Mouse (Mus musculus): Measurements from ENCODE around the gene Gmeb1. TPM values are rescaled to one million over a fixed set of nuclear protein-coding genes. Genes with fewer than 3 reads are reported as not detected.

The Gmeb1 gene
- polyA plus RNA-seq, 1 experiment from 2014 or later = 23.3 TPM

DNA sequence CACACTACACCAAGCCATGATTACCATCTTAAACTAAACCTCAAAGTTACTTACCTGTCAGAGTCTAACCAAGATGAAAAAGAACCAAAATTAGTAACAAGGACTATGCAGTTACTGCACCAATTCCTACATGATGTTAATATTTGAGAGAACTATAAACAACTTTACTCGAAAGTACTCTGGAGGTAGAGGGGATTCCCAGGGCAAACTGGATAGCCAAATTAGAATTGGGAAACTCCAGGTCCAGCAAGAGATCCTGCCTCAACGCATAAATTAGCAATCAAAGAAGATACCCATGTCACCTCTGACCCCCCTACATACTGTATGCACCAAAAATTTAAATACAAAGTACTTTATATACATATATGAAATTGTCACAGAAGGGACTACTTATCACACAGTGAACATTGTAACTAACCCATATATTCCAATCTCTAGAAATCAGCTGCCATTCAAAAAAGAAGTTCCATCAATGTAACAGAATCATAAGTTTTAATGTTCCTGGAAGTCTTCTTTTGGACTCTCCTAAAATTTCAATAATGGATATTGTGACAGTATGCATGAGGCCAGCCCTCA lies 73.5 kb downstream of the Gmeb1 start:
- no peak overlapping the region for H3K9ac ChIP-seq
- H3K4me3 ChIP-seq = no peak overlapping the region
- H3K9me3 ChIP-seq (replicated peaks) = no peaks in the 10 kb centered on the region
- WGBS = 90% methylated on average over 2 of the region's 2 CpGs
- H3K27me3 ChIP-seq = no peaks in the 10 kb centered on the region
- no peak overlapping the region for H3K27ac ChIP-seq
- H3K4me1 ChIP-seq (replicated peaks) = no peaks in the 10 kb centered on the region
- H3K4me2 ChIP-seq = no peak overlapping the region
- ATAC-seq (replicated peaks; ENCODE audit: insufficient number of reproducible peaks, insufficient read depth, low FRiP score, low read depth) = no peak
- peaks cover 37% of the 10 kb centered on the region for H3K36me3 ChIP-seq

DNA sequence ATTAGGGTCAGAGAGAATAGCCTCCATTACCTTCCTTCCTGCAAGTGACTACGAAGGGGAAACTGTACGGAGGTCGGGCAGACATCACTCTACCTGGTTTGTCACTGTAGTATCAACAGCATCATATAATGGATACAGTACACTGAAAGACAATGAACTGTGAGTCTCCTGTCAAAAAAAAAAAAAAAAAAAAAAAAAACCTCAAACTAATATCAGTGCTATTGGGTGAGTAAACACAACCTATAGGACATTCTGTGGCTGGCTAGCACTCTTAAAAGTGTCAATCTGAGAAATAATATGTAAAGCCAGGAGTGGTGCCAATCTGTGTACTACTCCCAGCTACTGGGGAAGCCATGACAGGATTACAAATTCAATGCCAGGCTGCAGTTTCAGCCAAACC lies 78.2 kb downstream of the Gmeb1 start:
- Histone ChIP-seq H3K4me3 (no peak overlapping the region), H3K9me3 (replicated peaks) (no peaks in the 10 kb centered on the region), H3K9ac (no peak overlapping the region), H3K27ac (no peak overlapping the region), H3K4me1 (replicated peaks) (no peaks in the 10 kb centered on the region), H3K36me3 (peaks cover 31% of the 10 kb centered on the region), H3K27me3 (no peaks in the 10 kb centered on the region), H3K4me2 (no peak overlapping the region)
- 85% methylated on average over 3 of the region's 3 CpGs for WGBS
- no peak for ATAC-seq (replicated peaks; ENCODE audit: insufficient number of reproducible peaks, insufficient read depth, low FRiP score, low read depth)

DNA sequence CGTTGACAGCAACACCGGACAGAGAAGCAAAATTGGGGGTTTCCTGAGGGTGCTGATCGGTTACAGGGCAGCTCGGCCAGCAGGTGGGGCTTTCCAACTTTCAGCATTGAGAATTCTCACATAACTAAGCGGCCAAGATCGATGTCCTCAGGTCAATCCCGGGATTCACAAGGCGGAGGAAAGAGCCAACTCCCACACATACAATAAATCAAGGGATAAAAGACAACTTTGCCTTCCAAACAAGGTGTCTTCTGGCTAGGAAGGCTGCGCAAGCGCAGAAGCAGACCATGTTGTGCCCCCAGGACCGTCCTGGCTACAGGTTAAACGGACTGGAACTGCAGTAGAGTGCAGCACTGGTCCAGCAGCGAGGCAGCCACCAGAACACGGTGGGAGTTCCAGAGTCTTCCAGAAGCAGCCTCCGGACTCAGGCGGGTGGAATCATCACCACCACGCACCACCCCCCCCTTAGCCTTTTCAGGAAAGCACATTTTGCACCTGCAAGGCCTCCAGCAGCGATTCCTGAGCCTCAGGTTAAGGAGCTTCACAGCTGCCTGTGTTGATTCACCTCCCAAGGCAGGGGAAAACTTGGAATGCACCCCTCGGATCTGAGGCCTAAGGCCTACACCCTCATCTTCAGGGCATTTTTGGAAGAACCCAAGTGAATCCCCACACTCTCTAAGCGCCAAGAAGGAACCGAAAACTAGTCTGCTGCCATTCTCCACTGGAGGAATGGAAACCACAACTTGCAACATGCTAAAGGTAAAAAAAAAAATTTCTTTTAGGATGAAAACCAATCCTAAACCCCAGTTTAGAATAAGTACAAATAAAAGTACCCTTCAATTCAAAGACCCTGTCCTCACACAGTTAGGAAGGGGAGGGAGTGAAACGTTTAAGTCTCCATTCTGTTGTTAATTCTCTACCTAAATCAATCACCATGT lies 79.4 kb downstream of the Gmeb1 start:
- Histone ChIP-seq H3K9me3 (replicated peaks) (no peaks in the 10 kb centered on the region), H3K36me3 (peaks cover 27% of the 10 kb centered on the region), H3K4me2 (no peak overlapping the region), H3K27ac (no peak overlapping the region), H3K4me1 (replicated peaks) (no peaks in the 10 kb centered on the region), H3K4me3 (no peak overlapping the region), H3K27me3 (no peaks in the 10 kb centered on the region), H3K9ac (no peak overlapping the region)
- no peak for ATAC-seq (replicated peaks; ENCODE audit: insufficient number of reproducible peaks, insufficient read depth, low FRiP score, low read depth)
- WGBS = 65% methylated on average over 22 of the region's 22 CpGs

DNA sequence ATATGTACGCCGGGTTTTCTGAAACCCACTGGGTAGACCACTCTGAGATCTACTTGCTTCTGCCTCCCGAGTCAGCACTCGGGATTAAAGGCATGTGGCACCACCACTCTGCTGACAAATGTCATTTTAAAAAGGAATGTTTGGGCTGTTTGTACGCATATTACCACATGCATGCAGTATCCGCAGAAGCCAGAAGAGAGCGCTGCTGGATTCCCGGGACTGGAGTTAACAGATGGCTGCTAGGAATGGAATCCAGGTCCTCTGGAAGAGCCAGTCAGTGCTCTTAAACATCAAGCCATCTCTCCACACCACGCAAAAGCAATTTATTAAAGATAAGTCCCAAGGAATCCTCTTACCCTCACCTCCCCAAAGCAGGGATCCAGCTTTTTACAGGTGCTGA lies 80.7 kb downstream of the Gmeb1 start:
- ATAC-seq (replicated peaks; ENCODE audit: insufficient number of reproducible peaks, insufficient read depth, low FRiP score, low read depth) = no peak
- Histone ChIP-seq H3K9ac (no peak overlapping the region), H3K27ac (no peak overlapping the region), H3K4me3 (no peak overlapping the region), H3K27me3 (no peaks in the 10 kb centered on the region), H3K4me2 (no peak overlapping the region), H3K36me3 (peaks cover 24% of the 10 kb centered on the region), H3K9me3 (replicated peaks) (no peaks in the 10 kb centered on the region), H3K4me1 (replicated peaks) (no peaks in the 10 kb centered on the region)
- WGBS = 73% methylated on average over 9 of the region's 9 CpGs

DNA sequence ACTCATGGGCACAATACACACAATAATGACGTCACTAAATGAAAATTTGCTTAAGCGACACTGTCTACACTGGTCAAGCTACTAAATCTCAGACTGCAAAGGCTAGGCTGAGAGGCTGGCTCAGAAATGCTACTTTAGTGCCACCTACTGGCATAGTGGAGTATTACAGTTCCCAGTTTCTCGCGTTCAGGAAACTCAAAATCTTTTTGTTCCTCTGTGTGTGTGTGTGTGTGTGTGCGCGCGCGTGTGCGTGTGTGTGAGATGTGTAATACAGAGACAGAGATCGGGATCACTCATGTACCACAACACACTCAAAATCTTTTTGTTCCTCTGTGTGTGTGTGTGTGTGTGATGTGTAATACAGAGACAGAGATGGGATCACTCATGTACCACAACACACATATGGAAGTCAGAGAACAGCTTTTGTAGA lies 82.8 kb downstream of the Gmeb1 start:
- 9% methylated on average over 10 of the region's 10 CpGs for WGBS
- no peak for ATAC-seq (replicated peaks; ENCODE audit: insufficient number of reproducible peaks, insufficient read depth, low FRiP score, low read depth)
- H3K27me3 ChIP-seq = no peaks in the 10 kb centered on the region
- H3K9ac ChIP-seq = no peak overlapping the region
- H3K9me3 ChIP-seq (replicated peaks) = no peaks in the 10 kb centered on the region
- no peak overlapping the region for H3K4me2 ChIP-seq
- no peaks in the 10 kb centered on the region for H3K4me1 ChIP-seq (replicated peaks)
- no peak overlapping the region for H3K27ac ChIP-seq
- H3K4me3 ChIP-seq = no peak overlapping the region
- H3K36me3 ChIP-seq = peaks cover 6% of the 10 kb centered on the region; the same call in 1 of the 2 replicates

DNA sequence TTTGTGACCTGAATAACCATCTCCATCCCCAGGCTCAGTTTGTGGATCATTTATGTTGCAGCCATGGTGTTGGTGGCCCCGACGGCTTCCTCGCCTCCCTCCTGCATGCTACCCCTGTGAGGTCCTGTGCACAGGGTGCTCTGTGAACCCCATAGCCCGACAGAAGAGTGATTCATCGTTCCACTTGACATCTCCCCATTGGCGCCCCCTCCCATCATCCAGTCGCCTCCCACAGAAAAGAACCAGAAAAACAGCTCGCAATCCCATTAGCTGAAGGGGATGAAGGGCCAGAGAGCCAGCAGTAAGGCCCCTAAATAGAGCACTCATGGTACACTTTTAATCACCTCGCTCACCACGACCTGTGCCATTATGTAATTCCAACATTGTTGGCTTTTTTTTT lies 84.9 kb downstream of the Gmeb1 start:
- Histone ChIP-seq H3K36me3 (no peaks in the 10 kb centered on the region; the same call in 1 of the 2 replicates), H3K9ac (no peak overlapping the region), H3K27ac (no peak overlapping the region), H3K4me1 (replicated peaks) (no peaks in the 10 kb centered on the region), H3K4me3 (no peak overlapping the region), H3K9me3 (replicated peaks) (no peaks in the 10 kb centered on the region), H3K4me2 (no peak overlapping the region), H3K27me3 (no peaks in the 10 kb centered on the region; the same call in 1 of the 2 replicates)
- no peak for ATAC-seq (replicated peaks; ENCODE audit: insufficient number of reproducible peaks, insufficient read depth, low FRiP score, low read depth)
- WGBS = 48% methylated on average over 10 of the region's 10 CpGs

Small RNA genes within 50 kb of the gene (microRNA-seq; reads per million reads assigned to microRNA genes)
- gene Gm22033 = not detected

Other genes starting within 250 kb of the Gmeb1 start
- 0.10 and 0.18 TPM in 2 replicates for gene Gm10300, start 186.9 kb downstream of the Gmeb1 start, polyA plus RNA-seq (2015; fragmentation: Nextera tagmentation; extraction: Ambion mirVana)
- gene Epb41, start 186.3 kb downstream of the Gmeb1 start, polyA plus RNA-seq (2015; fragmentation: Nextera tagmentation; extraction: Ambion mirVana) = 75.6 and 86.4 TPM in 2 replicates
- gene Oprd1, start 117.1 kb downstream of the Gmeb1 start, polyA plus RNA-seq (2015; fragmentation: Nextera tagmentation; extraction: Ambion mirVana) = 0.67 and 0.71 TPM in 2 replicates
- 57.8 and 61.7 TPM in 2 replicates for gene Ythdf2, start 49.3 kb downstream of the Gmeb1 start, polyA plus RNA-seq (2015; fragmentation: Nextera tagmentation; extraction: Ambion mirVana)
- 28.5 and 33.7 TPM in 2 replicates for gene Taf12, start 12.8 kb upstream of the Gmeb1 start, polyA plus RNA-seq (2015; fragmentation: Nextera tagmentation; extraction: Ambion mirVana)
- 1.5 and 2.0 TPM in 2 replicates for gene Rab42, start 41.8 kb upstream of the Gmeb1 start, polyA plus RNA-seq (2015; fragmentation: Nextera tagmentation; extraction: Ambion mirVana)
- gene Trnau1ap, start 67.9 kb upstream of the Gmeb1 start, polyA plus RNA-seq (2015; fragmentation: Nextera tagmentation; extraction: Ambion mirVana) = 63.4 and 71.3 TPM in 2 replicates
- 29.2 and 44.7 TPM in 2 replicates for gene Rcc1, start 92.0 kb upstream of the Gmeb1 start, polyA plus RNA-seq (2015; fragmentation: Nextera tagmentation; extraction: Ambion mirVana)
- 14.8 and 17.1 TPM in 2 replicates for gene Phactr4, start 160.9 kb upstream of the Gmeb1 start, polyA plus RNA-seq (2015; fragmentation: Nextera tagmentation; extraction: Ambion mirVana)
- gene Med18, start 202.3 kb upstream of the Gmeb1 start, polyA plus RNA-seq (2015; fragmentation: Nextera tagmentation; extraction: Ambion mirVana) = 12.5 and 13.8 TPM in 2 replicates
- 5.1 and 7.6 TPM in 2 replicates for gene Sesn2, start 248.9 kb upstream of the Gmeb1 start, polyA plus RNA-seq (2015; fragmentation: Nextera tagmentation; extraction: Ambion mirVana)